Mouse (Mus musculus) Muller cell, postnatal 12 days (primary cell): ENCODE results near the gene Spocd1.

Source experiments
- DNase-seq: peaks from one replicate; pipeline ENCODE4 v3.0.0-alpha.2; 2015; ENCODE audit errors: inconsistent ontology term

Spocd1 gene

DNA sequence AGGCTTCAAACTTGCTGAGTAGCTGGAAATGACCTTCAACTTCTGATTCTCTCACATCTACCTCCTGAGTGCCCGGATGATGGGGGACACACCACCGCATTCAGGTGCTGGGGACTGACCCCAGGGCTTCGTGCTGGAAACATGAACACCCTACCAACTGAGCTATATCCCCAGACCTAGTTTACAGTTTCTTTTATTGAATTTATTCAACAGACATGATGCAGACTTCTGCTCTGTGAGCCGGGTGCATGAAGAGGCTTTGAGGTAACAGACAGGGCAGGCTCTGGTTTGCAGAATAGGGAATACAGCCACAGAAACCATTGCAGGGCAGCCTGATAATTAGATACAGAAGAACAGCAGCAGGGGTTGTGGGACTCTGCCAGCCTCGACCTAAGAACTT is 10.6 kb upstream of the Spocd1 start:
- DNase-seq, result no peak

DNA sequence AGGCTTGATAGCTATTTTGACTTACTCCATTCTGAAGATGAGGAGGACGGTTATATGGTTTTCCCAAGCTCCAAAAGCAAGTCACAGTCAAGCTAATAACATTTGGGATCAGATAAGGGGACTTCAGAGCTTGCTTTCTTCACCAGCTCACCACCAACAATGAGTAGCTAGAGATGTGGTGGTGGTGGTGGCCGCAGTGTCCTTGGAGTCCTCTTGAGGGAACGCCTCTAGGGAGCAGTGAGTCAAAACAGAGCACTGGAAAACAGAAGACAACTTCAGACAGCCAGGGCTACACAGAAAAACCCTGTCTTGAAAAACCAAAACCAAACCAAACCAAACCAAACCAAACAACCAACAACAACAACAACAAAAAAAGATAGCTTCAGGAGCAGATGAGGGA is 10.1 kb upstream of the Spocd1 start:
- DNase-seq, result no peak

DNA sequence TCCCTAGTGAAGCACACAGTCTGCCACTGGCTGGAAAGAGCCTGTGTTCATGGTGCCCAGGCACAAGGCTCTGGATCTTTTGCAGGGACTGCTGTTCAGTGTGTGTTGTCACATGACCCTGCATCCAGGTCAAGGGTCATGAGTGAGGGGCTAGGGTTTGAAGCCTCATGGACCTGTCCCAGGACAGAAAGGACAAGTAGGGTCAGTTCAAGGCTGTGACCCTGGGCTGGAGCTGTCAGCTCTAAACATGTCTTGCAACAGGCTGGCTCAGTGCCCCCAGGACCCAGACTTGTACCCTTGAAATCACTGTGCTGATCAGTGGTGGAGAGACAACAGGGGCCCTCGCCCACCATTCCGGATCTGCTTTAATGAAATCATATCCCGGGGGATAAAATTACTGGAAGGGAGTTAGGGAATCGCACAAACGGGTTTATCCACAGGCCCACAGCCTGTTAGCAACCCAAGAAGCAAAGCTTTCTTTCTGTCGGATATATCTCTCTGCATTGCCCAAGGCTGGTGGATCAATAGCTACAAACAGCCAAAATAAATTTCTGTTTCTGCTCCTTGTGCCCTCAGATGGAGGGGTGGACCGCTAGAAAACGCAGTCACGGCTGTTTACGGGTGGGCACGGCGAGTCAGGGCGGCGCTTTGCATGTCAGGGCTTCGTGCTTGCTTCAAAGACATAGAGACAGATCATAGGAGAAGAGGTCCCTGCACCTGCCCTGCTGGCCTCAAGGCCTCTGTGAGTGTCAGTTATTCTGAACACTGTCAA is 8.3 kb upstream of the Spocd1 start:
- no peak for DNase-seq

DNA sequence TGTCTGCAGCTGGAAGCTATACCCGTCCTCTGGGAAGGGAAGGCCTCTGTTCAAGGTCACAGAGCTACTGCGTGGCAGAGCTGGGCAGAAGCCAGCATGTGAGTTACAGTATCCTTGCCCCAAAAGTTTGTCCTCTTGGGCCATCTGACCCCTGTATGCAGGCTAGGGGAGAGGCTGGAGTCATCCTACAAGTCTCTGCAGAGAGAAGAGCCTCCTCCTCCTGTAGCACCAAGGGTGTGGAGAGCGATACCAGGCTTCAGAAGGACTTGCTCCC is 7.8 kb upstream of the Spocd1 start:
- no peak for DNase-seq

DNA sequence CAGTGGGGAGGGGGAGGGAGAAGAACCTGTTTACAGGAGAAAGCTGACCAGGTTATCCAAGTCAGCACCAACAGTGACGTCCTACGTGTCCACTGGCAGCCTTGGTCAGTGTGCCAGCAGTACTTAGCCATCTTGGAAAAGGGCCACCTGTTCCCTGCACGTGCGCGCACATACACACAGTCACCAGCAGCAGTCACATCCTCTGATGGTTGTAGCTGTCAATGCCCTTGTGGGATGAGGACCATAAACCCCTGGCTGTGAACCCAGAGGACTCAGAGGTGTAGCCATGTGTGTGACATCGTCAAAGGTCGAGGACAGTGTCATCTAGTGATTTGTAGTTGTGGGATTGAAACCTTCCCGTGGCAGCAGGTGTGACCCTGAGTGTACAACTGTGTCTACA is 4.9 kb upstream of the Spocd1 start:
- DNase-seq, result no peak

DNA sequence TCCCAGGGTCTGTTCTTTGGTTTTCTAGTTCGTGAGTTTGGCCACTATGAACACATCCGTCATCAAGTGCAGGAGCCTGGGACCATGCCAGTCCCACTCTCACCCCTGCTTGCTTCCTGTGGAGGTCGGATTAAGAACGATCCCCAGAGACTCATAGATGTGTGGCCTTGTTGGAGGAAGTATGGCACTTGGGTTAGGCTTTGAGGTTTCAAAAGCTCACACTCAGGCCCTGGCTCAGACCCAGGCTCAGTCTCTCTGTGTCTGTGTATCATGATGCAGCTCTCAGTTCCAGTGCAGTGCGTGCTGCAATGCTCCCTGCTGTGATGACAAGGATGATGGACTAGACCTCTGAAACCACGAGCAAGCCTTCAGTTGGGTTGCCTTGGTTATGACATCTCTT is 4.4 kb upstream of the Spocd1 start:
- no peak for DNase-seq

DNA sequence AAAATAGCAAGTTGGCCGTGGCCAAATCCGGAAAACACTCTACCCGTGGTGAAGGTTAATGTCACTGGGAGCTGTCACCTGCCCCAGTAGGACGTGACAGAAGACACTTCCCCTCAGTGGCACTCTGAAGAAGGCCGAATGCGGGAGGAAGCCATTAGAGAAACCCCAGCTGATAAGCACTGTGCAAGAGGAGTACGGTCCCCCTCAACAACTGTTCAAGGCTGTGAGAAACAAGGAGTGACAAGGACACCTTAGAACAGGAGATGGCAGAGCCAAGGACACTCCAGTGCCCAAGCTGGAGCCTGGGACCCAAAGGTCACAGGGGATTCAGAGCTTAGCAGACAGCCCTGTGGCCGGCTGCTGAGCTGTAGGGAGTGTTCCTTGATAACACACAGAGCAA is 2.5 kb upstream of the Spocd1 start:
- DNase-seq, result no peak

DNA sequence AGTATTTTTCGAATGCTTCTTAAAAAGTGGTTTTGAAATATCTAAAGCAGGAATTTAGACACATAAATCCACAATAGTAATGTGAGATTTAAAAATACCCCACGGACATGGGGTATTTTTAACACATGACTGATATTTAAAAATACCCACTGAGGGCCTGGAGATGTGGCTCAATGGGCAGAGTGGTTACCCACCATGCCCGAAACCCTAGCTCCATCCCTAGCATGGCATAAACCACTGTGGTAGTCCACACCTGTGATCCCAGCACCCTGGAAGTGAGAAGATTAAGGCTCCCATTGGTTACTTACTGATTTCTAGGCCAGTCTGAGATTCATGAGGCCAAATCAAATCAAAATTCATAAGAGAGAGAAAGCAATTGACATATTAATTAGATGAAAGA is 2.0 kb upstream of the Spocd1 start:
- no peak for DNase-seq

DNA sequence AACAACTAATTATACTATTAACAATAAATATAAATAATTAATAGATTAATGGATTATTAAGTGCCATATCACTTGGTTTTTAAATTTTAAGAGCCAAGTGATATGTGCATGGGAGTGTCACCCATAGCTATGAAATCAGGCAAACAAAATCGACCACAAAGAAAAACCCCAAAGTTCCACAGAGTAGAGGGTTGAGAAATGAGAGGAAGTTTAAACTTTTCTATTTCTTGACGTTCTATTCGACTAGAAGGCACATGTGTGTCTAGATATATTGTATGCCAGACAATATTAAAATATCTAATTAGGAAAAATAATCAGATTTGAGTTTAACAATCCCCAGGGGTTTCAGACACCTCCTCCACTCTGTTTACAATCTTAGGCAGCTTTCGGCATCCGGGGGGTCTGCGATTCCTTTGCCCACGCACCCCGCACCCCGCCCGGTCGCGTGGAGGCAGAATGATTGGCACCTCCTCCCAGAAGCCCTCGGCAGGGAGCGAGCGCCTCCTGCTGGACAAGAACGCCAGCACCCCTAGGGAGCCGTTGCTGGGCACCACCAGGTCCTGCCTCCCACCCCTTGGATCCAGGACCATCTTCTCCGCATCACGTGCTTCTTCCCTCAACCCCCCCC is 811 bp upstream of the Spocd1 start:
- peak; percentile 72 for DNase-seq

DNA sequence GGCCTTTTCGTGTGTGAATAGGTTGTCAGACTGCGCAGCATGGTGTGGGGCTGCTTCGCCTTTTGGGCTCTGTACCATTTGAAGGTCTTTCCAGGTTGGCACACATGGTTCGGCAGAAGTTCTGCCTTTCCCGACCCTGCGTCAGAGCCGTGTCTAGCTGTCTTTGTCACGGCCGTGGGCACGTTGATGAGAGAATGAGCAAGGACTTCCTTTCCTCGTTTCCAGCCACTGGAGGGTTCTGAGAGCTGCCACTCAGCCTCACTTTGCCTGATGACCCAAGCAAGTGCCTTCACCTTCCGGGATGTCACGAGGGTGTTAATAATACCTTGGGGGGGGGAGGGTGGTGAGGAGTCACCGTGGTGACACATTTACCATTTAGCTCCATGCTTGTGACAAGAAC is 4.6 kb downstream of the Spocd1 start:
- no peak for DNase-seq

DNA sequence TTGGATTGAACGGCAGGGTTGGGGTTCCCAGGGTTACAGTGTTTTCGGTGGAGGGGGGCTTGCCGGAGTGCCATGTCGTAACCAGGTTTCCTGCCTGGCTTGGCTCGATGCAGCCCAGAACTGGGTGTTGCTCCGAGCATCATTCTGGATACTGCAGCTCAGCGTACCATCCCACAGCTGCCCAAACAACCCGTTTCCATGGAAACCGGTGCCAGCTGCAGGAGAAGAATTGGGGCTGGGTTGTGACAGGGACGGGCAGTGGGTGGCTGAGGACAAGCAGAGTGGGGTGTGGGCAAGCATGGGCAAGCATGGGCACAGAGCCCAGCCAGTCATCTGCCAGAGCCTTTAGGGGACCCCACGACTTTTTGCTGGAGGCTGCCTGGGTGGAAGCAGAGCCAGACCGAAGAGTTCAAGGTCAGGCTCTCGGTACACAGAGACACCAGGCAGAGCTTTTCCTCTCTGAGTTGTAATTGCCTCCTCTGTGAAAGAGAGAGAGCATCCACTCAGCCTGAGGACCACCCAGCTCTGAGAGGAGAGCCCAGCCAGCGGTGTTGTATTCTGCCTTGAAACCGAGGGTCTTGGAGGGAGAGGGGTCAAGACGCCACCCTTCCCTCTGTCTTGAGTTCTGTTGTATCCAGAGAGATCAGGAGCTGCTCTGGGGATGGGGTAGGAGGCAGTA is 5.3 kb downstream of the Spocd1 start:
- no peak for DNase-seq

DNA sequence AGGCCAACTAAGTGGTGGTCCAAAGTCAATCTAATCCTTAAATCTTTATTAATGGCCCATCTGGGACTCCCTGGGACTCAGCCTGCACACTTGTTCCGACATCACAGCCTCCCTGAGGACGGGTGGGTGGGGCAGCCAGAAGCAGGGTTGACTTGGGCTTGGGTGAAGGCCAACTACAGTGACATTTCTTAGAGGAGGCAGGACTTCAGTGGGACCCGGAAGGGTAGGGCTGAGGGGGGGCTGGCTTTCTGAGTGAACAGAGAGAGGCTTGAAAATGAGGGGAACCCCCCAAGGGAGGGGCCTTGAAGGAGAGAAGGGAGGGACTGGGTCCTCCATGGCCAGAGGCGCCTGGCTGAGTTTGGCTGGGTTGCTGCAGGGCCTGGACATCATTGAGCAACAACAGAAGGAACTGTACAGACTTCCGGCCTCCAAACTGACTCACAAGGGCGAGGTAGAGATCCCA is 22.3 kb downstream of the Spocd1 start:
- no peak for DNase-seq

DNA sequence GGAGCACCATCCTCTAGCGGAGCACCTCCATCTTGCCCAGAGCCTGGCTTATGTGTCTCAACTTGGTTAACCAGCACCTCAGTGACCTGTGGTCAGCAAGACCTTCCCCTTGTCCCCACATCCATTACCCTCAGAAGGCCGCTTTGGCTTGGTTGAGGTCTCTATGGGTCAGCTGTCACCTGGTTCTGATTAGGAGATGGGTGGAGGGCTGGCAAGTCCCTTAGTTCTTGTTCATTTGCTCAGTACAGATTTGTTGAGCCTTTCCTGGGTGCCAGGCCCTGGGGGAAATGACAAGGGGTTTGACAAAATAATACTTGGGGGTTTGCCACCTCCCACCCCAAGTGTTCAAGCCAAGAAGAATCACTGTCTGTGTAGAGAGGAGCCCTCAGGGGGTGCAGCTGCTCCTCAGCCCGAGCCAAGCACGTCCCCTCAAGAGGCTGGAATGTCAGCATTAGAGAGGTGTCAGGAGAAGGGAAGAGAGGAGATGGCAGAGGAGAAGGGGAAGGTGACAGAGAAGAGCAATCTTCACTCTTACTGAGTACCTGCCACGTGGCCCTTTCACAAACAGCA is 23.3 kb downstream of the Spocd1 start:
- peak; percentile 51 for DNase-seq

DNA sequence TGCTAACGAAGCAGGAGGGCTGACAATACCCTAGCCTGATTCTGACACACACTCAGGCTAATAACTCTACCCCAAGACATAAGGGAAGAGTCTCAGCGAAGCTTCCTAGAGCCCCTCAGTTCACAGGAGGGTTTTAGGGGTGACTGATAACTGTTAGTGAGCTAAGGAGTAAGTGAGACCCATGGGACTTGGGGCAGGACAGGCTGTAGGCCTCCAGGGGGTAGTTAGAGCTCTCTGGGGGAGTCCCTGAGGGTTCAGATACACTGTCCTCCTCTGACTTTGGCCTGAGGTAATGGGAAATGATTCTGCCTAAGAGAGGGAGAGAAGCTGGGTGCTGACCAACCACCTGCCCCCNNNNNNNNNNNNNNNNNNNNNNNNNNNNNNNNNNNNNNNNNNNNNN is 25.5 kb downstream of the Spocd1 start:
- DNase-seq, result no peak

DNA sequence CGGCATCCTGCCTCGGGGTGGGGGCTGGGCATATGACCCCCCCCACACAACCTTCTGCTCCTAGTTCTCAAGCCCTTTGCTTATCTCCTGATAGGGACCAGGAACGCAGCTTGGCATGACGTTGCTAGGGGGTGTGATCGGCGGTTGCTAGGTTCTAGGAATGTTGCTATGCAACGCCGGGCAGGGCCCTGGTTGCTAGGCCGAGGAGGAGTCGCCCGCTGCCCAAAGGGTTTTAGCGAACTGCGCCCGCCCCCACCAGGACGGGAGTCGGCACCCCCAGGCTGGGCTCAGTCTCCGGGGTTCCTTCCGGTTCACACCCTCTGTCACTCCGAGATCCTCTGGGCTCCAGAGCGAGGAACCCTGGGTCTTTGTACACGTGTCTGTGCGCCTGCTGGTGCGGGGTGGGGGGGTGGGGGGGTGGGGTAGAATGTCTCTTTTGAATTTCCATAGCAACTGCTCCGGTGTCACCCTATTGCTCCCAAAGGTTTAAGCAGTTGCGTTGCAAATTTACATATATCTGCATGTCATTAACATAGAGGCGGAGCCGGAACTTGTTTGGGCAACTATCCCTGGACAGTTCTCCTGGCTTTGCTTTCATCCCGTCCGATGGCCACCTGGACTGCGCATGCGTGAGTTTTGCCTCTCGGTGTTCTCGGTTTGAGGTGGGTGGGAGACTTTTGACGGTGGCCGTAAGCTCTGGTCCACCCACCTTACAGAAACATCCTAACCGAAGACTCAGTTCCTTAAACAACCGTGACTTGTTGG is 31.3 kb downstream of the Spocd1 start:
- DNase-seq, result peak; percentile 84

DNA sequence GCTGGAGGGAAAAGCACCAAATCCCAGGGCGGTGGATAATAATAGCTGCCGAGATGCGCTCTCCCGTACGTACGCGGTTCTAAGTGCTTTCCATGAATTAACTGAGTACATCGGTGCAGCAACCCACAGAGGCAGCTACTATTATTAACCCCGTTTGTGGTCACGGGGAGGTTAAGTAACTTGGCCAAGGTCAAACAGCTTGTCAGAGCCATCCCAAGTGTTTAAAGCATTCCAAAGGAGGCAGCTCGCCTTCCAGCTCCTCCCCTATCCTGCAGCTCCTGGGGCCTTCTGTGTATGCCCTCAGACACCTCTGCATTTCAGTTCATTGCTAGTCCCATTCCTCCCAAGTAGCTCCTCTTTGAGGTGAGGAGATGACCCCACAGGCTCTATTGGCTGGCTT is 36.2 kb downstream of the Spocd1 start:
- DNase-seq, result no peak

DNA sequence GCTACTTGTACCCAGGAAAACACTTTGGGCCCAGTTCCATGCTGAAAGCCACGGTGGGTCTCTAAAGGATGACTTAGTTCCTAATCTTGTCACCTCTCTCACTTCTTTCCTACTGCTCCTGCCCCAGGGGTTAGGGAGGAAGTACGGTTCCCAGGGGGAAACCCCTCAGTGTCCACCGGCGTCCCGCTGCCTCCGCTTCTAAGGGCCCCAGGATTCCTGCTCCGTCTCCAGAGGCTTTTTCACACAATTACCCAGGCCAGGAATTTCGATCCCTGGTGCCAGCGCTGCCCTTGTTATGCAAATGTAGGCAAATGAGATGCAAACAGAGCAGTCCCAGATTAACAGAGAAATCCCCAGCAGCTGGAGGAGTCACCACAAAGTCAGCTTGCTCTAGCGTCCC is 37.2 kb downstream of the Spocd1 start:
- peak; percentile 76 for DNase-seq

DNA sequence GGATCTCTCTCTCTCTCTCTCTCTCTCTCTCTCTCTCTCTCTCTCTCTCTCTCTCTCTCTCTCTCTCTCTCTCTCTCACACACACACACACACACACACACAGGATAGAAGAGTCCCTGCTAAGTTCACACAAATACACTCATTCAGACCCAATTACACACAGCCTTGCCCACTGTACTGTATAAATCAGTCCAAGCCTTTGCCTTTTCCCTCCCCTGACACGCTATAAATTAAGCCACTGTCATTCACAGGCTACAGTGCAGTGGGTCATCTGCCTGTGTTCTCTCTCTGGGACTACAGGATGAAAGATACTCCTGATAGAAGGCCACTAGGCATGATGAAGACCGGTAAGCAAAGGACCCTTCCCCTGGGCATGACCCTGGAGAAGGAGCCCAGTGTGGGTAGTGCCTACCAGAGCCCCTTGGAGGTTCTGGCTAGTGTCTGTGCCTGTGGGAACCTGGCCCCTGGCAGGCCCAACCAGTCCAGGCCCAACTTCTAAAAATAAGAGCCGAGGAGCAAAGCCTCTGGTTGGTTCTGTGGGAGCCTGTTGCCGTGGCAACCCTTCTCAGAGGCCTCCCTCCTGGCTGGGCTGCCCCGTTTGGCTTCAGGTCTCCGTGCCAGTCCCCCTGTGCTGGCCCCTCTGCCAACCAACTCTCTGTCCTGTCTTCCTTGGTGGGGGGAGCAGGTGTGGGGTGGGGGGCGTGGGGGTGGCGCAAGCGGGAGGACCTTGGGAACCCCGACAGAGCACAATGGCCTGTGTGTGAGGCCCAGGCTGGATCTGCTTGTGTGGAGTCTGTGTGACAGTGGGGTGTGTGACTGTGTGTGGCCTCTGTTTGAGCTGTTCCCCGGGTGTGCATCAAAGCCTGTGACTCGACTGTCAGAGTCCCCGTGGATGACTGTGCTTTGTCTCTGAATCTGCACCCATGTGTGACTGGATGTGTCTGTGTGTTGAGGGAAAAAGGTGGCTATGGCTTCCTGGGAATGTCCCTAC is 38.3 kb downstream of the Spocd1 start:
- peak; percentile 24 for DNase-seq

DNA sequence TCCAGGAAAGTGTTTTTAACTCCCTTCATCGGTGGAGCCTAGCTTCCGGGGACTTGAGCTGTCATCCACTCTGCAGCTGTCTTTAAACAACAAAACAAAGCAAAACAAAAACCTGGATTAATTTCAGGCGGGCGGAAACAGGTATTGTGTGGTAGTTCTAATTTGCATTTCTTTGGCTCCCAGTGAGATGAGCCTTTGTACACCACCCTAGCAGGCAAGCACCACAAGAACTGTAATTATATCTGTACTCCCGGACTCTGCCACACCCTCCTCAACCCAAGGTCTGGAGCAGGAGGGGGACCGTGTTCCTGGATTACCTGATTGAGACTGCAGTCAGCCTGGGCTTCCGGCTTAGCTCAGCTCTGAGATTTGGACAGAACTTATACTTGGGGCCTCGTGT is 41.1 kb downstream of the Spocd1 start:
- DNase-seq, result no peak

DNA sequence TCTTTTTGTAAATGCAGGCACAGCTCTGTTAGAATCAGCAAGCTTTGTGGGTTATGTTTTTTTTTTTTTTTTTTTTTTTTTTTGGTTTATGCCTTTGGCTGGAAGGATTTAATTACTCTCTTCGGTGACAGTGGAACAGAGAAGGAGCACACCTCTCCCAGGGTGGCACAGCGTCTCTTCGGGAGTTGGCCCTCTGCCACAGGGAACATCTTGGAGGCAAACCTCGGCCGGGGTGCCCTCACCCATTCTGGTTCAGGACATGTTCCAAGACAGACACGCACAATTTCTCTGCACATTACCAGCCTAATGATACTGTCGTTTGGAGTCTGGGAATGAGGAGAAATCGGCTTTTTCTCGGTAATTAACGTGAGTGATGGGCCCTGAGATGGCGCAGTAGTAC is 41.8 kb downstream of the Spocd1 start:
- DNase-seq, result no peak

DNA sequence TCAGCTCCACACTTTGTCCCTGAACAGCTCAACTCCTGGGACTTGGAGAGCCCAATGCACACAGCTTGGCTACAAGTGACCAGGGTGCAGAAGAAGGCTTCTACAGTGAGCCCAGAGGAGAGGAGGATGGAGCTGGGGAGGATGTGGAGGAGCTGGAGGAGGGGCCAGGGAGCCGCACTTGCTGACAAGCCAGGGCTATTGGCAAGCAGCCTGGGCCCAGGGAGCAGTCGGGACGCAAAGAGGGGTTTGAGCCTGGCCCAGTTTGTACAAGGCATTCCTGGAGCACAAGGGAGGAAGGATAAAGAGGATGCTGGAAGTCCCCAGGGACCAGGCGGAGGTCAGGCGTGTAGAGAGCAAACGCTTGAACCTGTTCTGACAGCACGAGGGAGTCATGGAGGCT is 42.9 kb downstream of the Spocd1 start:
- no peak for DNase-seq
